Mouse (Mus musculus): ENCODE data around the gene BC005624.

The BC005624 gene

GRCm38 (mm10) chr2:30981790-30982513 lies at the start of gene BC005624, which contains the start of gene Usp20:
Gene BC005624 (minus strand): TSS chr2:30982201.
Gene Usp20 (plus strand): TSS chr2:30982279.
- CTCF ChIA-PET = interaction anchor here (0.6 kb wide), 1 partner anchor 168 kb away, joined by 4 read pairs; no protein-coding TSS in a partner anchor

- CTCF ChIA-PET = no interaction called here
Observed at GRCm38 (mm10) chr2:31026642-31027041, 44.6 kb upstream of the BC005624 start.

- CTCF ChIA-PET = interaction anchor here (0.9 kb wide), 1 partner anchor 73 kb away, joined by 7 read pairs; no protein-coding TSS in a partner anchor
Observed at GRCm38 (mm10) chr2:31025458-31025857, 43.5 kb upstream of the BC005624 start.

- CTCF ChIA-PET = interaction anchor here (0.9 to 1.2 kb wide), 2 partner anchors 74 to 231 kb away, joined by 3 to 7 read pairs; no protein-coding TSS in a partner anchor
Observed at GRCm38 (mm10) chr2:31024618-31025370, 42.8 kb upstream of the BC005624 start.

GRCm38 (mm10) chr2:31023940-31024339 lies 41.9 kb upstream of the BC005624 start:
- CTCF ChIA-PET = interaction anchor here (0.6 to 1.2 kb wide), 2 partner anchors 97 to 232 kb away, joined by 3 to 6 read pairs; no protein-coding TSS in a partner anchor

GRCm38 (mm10) chr2:31020202-31020601 lies 38.2 kb upstream of the BC005624 start:
- CTCF ChIA-PET = no interaction called here

GRCm38 (mm10) chr2:31019011-31019410 lies 37.0 kb upstream of the BC005624 start:
- CTCF ChIA-PET = interaction anchor here (0.6 kb wide), 1 partner anchor 40 kb away, joined by 3 read pairs; no protein-coding TSS in a partner anchor

- CTCF ChIA-PET = interaction anchor here (0.6 kb wide), 1 partner anchor 41 kb away, joined by 3 read pairs; no protein-coding TSS in a partner anchor
Observed at GRCm38 (mm10) chr2:31018519-31018918, 36.5 kb upstream of the BC005624 start.

GRCm38 (mm10) chr2:31017625-31018317 lies 35.8 kb upstream of the BC005624 start:
- CTCF ChIA-PET = no interaction called here

- CTCF ChIA-PET = no interaction called here
Observed at GRCm38 (mm10) chr2:31013371-31014120, 31.5 kb upstream of the BC005624 start.

- CTCF ChIA-PET = no interaction called here
Observed at GRCm38 (mm10) chr2:31007208-31007607, 25.2 kb upstream of the BC005624 start.

GRCm38 (mm10) chr2:31006434-31006833 lies 24.4 kb upstream of the BC005624 start:
- CTCF ChIA-PET = no interaction called here

GRCm38 (mm10) chr2:31005453-31005852 lies 23.5 kb upstream of the BC005624 start:
- CTCF ChIA-PET = no interaction called here

GRCm38 (mm10) chr2:31002857-31003256 lies 20.9 kb upstream of the BC005624 start:
- CTCF ChIA-PET = no interaction called here

GRCm38 (mm10) chr2:30998443-30999260 lies 16.7 kb upstream of the BC005624 start:
- CTCF ChIA-PET = interaction anchor here (0.5 kb wide), 1 partner anchor 152 kb away, joined by 3 read pairs; no protein-coding TSS in a partner anchor

GRCm38 (mm10) chr2:30995432-30995996 lies 13.5 kb upstream of the BC005624 start:
- CTCF ChIA-PET = no interaction called here

- CTCF ChIA-PET = interaction anchor here (0.5 kb wide), 2 partner anchors 245 to 309 kb away, joined by 3 to 6 read pairs; no protein-coding TSS in a partner anchor
Observed at GRCm38 (mm10) chr2:30994853-30995252, 12.9 kb upstream of the BC005624 start.

- CTCF ChIA-PET = no interaction called here
Observed at GRCm38 (mm10) chr2:30990221-30990620, 8.2 kb upstream of the BC005624 start.

- CTCF ChIA-PET = no interaction called here
Observed at GRCm38 (mm10) chr2:30985111-30986020, 3.4 kb upstream of the BC005624 start.

All from spleen, embryonic (tissue).